Mouse (Mus musculus) neural tube, embryonic 10.5 days (tissue): Measurements from ENCODE around the gene Tbc1d15.
"Not testable (repeated sequence)": the region's sequence is repeated elsewhere in the genome, so short reads cannot be mapped to it uniquely, and the experiment has no call there.

Source experiments
- DNase-seq: peaks from one replicate; pipeline ENCODE4 v3.0.0-alpha.2; 2017; ENCODE audit warnings: low spot score; ENCODE audit errors: extremely low spot score

The Tbc1d15 gene

DNA sequence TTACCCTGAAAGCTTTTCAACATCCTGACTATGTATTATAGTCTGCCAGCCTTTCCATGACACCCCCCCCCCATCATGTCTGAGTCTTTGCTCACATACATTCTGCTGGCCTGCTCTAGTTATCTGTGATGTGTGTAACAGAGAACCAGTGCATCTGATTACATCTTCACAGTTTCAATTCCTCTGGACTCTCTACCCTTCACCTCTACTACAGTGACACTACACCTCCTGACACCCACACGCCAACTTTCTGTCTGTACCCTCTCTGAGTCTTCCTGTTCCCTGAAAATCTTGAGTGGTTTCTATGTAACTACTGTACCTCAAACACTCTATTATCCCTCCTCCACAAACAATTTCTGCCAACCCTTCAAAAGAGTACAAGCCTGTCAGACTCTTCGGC lies 5.8 kb downstream of the Tbc1d15 start:
- no peak for DNase-seq

DNA sequence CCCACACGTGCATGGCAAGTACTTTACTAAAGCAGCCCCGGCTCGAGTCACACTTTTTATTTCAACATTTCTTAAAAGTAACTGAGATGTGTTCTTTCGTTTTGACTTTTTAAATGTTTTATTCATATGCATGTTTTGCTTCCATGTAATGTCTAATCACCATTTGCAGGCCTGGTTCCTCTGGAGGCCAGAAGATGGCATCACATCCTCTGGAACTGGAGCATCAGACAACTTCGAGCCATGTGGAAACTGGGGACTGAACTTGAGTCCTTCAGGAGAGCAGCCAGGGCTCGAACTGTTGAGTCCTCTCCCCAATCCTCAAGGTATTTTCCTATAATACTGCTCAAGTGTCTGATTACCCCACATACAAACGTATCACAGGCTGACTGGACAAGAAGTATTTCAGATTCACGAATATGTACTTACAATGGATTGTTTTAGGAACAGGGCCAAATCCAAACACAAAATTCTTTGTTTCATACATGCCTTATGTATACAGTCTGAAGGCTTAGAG lies 10.1 kb downstream of the Tbc1d15 start:
- DNase-seq: no peak

DNA sequence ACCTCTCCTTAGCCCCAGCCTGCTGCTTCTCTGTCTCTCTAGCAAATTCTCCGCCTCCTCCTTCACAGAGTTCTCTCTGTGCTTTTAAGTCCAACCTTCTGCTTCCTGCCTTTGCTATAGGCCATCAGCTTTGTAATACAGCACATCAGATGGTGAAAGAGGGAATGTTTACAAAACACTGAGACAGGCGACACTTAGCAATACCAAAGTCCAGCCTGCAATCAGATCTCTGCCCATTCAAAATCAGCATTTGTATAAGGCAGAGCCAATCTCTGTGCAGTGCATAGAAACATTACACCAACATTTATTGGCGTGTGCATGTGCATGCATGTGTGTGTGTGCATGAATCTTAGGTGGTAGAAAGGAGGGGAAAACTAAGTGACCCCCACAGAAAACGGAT lies 13.3 kb downstream of the Tbc1d15 start:
- DNase-seq: no peak

DNA sequence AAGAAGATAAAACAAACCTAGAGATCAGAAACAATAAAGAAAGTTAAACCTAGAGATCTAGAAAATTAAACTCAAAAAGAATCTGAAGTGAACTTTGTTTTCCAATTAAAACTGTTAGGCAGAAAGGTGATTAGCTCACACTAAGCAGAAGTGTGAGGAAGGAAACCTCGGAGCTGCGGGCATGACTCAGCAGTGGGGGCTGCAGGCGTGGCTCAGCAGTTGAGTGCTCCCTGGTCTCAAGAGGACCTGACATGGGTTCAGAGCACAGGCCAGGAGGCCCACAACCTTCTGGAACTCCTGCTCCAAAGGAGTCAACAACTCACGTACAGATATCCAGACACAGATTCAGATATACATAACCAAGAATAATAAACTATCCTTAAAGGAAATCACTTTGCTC lies 14.5 kb downstream of the Tbc1d15 start:
- DNase-seq: no peak

DNA sequence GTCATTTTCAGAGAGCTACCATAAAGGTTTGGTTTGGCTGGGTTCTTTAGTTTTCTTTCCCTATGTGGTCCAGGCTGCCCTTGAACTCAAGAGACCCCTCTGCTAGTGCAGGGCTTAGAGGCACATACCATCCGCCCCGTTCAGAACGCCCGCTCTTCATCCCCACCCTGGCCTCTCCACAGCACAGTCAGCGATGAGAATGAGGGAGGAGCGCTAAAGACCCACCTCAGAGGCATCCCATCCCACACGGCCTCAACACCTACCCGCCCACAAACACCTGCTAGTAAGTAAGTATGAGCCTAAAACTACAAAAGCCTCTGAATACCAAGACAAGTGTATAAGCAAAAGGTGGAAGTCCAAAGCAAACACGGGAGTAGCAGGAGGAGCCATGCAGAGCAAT lies 15.8 kb downstream of the Tbc1d15 start:
- no peak for DNase-seq

DNA sequence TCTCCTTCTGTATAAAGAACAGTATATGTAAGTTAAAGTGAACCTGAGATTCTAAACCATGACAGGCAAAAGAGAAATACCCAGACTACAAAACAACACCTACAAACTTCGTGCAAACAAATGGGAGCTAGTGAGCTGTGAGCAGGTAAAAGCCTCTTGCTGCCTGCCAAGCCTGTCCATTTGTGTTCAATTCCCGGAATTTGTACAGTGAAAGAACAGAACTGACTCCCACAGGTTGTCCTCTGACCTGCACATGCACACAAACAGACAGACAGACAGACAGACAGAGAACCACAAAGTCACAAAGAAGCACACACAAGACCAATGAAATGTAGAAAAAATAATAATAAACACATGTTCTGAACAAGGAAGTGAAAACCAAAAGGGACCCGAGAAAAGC lies 17.5 kb downstream of the Tbc1d15 start:
- DNase-seq: no peak

DNA sequence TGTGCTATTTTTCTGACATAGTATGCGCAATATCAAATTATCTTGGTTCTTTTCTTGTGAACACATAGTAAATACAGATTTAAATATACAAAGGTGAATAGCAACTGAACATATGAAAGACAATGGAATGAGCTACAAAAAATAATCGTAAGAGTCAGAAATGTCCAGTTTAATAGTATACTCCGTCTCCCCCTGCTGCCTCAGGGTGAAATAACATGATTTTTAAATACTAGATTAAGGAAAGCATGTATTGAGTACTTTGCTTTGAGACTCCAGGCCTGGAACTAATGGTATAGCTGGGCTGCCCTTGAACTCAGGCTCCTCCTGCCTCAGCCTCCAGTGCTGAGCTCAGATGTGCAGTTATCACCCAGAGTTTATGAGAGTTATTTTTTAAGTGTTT lies 18.8 kb downstream of the Tbc1d15 start:
- DNase-seq: no peak

DNA sequence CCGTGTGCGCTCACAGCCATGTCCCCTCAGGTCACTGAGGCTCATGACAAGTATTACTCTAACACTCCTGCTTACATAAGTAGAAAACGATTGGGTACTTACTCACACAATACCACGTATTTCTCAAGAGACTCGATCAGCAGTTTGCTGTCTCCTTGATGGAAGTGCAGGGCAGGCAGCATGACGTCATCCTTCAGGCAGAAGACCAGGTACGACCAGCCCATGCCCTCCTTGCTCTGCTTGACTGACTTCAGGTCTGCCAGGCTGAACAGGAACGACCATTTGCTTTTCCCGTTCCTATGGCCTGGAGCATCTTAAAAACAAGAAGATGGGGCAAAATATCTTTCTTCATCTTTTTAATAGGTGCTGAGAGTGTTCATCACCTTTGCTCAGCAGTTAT lies 22.2 kb downstream of the Tbc1d15 start:
- no peak for DNase-seq

DNA sequence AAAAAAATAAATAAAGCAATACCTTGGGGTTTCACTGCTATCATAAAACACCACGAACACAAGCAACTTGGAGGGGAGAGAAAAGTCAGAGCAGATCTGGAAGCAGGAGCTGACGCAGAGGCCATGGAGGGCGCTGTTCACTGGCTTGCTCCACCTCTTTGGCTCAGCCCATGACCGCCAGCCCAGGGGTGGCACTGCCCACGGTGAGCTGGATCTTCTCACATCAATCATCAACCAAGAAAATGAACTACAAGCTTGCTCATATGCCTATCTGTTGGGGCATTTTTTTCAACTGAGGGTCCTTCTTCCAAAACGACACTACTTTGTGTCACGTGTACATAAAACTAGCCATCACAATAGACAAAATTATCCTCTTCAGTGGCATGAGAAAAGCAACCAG lies 24.7 kb downstream of the Tbc1d15 start:
- DNase-seq: no peak

DNA sequence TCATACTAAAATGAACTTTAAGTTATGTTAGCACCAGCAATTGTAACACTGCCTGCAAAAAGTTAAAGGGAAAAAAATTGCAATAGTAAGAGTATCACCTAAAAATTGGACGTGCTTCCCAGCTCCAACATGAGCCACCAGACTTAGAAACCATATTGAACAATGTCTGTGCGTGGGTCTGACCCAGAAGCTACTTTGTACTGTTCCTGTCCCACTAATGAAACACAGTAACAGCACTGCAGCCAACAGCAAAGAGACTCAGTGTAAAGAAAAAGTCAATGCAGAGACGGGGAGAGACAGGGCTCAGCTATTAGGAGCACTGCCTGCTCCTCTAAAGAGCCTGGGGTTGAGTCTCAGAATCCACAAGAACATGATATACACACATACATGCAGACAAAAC lies 27.4 kb downstream of the Tbc1d15 start:
- no peak for DNase-seq

DNA sequence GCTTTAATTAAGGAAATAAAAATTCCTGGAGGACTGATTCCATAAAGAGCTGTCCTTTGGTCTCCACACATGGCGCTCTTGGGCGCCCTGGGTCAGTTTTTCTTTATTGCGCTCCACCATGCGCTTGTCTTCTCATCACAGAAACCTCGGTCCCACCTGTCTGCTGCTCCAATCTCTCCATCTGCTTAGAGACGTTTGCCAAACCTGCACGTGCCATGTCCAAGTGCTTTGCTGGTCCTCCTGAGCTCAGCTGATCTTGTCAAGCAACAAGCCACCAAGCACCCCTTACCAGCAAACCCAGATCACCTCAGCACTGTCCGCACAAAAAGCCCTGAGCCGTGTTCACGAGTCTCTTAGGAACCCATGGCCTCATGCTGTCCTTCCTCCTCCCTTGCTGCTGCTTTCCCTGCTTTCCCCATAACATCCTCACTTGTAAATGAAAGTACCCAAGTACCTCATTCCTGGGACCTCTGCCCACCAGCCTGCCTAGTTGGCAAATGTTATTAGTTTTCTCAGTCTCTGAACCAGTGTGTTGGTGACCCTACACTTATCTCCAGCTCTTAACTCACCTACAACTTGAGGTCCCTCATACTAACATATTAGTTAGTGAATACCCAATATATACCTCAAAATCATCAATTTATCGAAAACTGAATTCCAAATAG lies 38.2 kb downstream of the Tbc1d15 start:
- no peak for DNase-seq

DNA sequence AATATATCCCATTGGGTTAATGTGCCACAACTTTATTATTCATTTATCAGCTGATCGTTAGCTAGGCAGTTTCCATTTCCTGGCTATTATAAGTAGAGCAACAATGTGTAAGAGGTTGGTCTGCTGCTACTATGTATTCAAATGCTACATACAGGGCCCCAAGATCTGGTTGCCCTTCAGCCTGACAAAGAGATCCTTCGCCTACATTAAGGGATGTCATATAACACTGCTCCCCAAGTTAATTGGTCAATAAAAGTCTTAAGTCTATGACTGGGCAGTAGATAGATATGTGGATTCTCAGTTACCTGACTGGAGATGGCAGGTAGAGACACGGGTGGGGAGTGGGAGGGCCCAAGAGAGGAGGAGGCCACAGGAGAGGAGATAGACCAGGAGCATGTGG lies 45.4 kb downstream of the Tbc1d15 start:
- DNase-seq: no peak

DNA sequence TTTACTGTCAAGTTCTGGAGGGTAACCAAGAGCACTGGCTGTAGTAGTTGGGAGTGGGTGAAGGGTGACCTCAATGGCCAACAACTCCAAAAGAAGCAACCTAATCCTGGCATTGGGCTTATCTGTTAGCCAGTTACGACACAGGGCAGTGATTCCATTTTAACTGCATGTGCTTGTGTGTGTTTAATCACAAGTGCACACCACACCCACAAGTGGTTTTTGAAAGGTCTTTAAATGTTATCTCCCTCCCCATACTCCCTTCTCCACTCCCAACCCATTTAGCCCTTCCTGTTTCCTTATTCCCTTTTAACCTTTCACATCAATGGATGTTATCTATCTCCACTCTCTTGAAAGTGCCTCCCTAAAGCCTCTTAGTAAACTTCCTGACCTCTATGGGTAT lies 46.0 kb downstream of the Tbc1d15 start:
- no peak for DNase-seq

DNA sequence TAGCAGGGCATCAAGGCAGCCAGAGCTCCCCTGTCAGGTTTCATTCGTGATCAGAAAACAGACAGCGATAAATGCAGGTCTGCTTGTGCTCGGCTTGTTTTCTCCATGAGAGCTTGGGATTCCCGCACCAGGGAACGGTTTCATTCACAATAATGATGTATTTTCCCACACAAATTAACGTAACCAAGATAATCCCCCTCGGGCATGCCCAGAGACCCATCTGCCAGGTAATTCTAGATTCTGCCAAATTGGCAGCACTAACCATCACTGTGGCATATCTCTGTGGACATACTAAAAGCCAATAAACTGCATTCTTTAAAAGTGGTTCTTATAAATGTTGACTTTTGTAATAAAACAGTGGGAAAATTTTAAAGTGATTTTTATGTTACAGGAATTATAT lies 60.1 kb downstream of the Tbc1d15 start:
- DNase-seq: no peak

DNA sequence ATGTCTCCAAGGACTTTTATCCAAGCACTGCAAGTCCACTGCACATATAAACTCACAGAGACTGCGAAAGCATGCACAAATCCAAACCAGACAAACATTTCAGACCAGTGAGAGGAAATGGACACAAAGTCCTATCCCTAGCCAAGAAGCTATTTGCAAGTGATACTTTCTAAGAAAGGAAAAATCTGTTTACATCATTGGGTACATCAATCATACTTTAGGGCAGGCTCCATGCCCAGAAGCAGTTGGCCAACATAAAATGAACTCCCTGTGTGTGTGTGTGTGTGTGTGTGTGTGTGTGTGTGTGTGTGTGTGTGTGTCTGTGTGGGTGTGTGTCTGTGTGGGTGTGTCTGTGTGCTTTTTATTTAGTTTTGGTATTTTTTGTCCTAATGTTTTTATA lies 63.9 kb downstream of the Tbc1d15 start:
- DNase-seq: no peak

DNA sequence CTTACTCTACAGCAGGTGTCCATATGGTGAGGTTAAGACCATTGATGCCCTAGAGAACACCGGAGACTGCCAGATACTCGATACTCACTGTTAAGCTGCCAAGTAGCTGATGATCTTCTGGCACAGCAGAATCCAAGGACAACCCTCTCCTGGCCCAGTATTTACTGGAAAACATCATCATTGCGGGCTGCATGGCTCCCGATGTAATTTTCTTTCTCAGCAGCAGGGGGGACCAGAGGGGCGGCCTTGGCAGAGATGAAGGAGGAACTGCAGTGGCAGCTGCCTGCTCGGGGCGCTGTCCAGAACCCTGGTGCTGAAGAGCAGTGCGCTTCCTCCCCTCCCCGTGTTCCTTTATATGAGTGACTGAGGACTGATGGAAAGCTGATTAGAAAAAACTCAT lies 66.6 kb downstream of the Tbc1d15 start, which contains the start of gene Tph2:
Gene Tph2, minus strand, starts transcription at position 326 of the 400 bp plus-strand sequence.
- DNase-seq: peak; percentile 75

DNA sequence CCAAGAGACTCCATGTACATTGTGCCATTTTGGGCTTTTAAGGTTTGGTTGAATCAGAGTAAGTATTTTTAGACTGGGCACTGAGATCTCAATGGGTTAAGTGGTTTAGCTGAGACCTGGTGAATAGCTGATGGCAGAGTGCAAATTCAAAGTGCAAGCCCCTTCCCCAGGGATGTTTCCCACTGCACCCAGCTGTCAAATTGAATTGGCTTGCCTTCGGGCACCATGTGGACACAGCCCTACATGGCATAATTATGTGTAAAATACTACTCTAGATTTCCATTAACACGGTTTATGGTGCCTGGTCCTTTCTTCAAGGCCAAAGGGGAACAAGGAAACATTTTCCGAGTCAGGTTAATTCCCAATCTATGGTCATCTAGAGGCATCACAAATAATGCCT lies 70.2 kb downstream of the Tbc1d15 start:
- DNase-seq: no peak

DNA sequence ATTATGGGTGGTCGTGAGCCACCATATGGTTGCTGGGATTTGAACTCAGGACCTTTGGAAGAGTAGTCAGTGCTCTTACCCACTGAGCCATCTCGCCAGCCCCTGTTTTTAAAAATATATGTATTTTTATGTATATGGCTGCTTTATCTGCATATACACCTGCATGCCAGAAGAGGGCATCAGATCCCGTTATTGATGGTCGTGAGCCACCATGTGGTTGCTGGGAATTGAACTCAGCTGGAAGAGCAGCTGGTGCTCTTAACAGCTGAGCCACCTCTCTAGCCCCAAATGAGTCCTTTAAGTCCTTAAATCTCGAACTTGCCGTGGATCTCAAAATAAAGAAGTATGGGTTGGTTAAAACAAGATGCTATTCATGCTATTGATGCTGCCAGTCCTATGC lies 73.2 kb downstream of the Tbc1d15 start:
- not testable (repeated sequence) for DNase-seq

DNA sequence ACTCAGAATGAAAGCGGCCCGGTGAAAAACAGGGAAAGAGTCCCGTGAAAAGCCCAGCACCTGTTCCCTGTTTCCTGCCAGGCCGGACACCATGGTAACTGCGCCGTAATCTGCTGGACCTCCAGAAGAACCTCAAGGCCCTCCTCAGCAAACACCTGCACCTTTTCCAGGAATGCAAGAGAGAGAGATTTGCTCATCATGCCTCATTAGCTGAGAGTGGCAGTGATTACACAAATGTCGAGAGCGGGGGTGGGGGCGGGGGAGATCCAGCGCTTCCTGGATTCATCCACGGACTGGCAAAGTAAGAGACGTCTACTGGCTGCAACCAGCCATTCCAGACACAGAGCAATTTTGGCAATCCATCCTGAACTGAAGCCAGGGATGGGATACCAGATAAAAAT lies 75.7 kb downstream of the Tbc1d15 start:
- DNase-seq: no peak

DNA sequence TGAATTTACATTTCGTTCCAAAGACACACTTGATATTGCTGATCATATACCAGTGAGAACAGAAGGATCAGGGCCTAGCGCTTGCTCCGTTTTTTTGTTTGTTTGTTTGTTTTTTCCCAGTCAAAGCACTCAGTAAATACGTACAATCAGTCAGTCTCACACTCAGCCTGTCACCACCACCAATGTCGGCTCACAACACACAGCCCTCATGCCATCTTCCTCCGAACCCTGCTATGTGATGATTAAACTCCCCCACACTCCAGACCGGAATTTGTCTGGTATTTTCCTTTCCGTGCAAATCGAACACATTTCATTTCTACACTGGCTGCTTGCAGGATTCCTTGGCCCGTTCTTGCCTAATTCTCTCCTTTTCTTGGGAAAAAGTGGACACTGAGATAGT lies 77.9 kb downstream of the Tbc1d15 start:
- no peak for DNase-seq

DNA sequence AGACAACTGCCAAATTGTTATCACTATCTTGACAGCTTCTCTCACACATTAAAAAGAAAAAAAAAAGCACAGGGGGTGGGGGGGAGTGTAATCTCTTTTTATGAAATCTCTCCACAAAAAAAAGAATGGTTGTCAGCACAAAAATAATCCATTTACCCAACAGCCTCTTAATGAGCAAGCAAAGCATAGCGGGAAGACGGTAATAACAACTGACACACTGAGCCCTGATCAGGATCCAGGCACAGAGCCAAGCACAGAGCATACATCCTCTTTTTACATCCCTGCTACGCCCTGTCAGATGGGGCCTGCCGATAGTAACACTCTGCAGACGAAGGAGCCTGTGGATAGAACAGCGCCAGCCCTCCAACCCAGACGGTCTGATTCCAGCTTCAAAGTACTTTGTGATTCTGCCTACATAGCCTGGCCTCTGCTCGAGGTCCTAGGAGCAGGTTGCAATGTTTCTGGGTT lies 79.9 kb downstream of the Tbc1d15 start:
- DNase-seq: no peak

DNA sequence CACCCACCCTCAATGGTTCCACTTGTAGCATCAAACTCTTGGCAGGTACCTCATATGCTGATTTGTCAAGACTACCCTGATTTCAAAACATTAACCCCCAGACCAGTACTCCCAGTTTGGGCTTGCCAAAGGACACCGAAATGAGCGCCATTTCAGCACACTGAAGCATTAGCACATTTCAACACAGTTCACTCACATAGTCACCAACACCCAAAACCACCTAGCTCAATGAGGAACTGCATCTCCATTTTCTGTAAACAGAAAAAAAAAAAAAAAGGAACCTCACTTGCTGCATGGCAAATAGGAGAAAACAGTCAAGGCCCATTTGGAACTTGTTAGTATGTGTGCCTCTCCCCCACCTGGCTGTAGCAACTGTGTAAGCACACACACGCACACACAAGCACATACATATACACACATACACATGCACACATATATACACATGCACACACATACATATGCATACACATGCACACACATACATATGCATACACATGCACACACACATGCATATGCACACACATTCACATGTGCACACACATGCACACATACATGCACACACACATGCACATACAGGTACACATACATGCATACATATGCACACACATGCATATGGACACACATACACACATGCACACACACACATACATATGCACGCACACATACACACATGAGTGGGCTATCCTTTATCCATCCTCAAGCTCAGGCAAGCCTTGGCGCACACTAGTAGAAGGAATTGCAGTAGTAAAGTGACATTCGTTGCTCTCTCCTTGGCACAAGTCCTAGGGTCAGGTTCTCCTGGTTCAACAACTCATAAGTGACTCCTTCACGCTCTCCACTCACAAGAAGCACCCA lies 80.5 kb downstream of the Tbc1d15 start:
- no peak for DNase-seq

DNA sequence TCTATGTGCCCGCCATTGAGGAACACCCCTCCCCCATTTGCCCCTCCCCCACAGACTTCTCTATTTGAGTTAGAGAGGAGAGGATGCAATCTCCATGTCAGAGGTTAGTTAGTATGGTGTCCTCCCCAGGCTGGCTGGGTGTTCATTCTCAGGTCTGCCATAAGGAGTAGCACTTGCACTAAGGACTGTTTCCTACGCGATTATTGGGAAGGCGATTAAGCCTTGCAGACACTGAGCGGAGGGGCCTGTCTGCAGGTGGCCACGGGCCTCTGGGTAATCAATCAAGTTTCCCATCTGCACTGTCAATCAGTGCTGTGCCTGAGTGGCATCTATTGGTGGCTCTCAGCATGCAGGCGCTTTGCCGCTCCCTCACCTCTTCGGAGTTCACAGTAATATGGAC lies 81.9 kb downstream of the Tbc1d15 start:
- peak; percentile 16 for DNase-seq
